Mouse (Mus musculus) left cerebral cortex, adult 2 months (tissue): ENCODE measurements at regions not wholly inside any gene's neighbourhood (a gene's known extent, or its start where the extent isn't known, plus 50 kb on each side); places are given as distances from the start of the nearest gene placed in this dataset.

ENCODE experiments used
- DNase-seq, 2 experiments: peaks; one replicate each; pipeline ENCODE4 v3.0.0; 2021 to 2022; ENCODE audit warnings: low spot score in 2 of 2, mixed read lengths in 1 of 2; ENCODE audit errors: extremely low spot score in 1 of 2
- H3K27ac ChIP-seq: fragments of 200-600 bp; 2 replicates; pipeline ENCODE4 v1.8.1; 2022
- H3K4me3 ChIP-seq: fragments of 200-600 bp; 2 replicates; pipeline ENCODE4 v1.8.1; 2022
- CTCF ChIP-seq: fragments of 200-600 bp; IDR thresholded peaks from 2 replicates; pipeline ENCODE4 v1.8.1; 2022; ENCODE audit warnings: antibody characterized with exemption, mild to moderate bottlenecking, moderate library complexity
- intact Hi-C: fragments of 180-260 bp; cut with DNase I; formaldehyde crosslinking; loops from one replicate; pipeline ENCODE4 v1.15.1; 2025

GRCm38 (mm10) chr7:40441128-40441527 is 457.0 kb upstream of the Vstm2b start:
- intact Hi-C loops = no loop called here
- H3K4me3 ChIP-seq = no peak overlapping the region
- H3K27ac ChIP-seq = no peak overlapping the region
- DNase-seq = no peak
- TF ChIP-seq CTCF = no peak

DNA sequence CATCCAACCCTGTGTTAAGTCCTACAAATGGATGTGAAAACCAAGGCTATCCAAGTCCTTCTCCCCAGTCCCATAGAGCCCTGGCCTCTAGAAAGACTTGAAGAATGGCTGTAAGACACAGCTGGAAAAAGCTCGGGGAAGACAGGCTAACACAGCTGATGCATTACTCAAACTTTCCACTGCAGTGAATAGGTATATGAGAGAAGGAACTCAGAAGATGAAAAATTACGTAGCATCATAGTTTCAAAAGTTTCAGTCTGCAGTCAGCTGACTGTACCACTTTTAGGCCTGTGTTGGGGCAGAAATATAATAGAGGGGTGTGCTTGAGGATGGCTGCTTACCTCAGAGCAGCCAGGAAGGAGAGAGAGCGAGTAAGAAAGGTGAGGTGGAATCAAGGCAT is 456.3 kb upstream of the Vstm2b start:
- DNase-seq = no peak
- intact Hi-C loops = no loop called here
- no peak overlapping the region for H3K4me3 ChIP-seq
- no peak overlapping the region for H3K27ac ChIP-seq
- no peak for TF ChIP-seq CTCF

DNA sequence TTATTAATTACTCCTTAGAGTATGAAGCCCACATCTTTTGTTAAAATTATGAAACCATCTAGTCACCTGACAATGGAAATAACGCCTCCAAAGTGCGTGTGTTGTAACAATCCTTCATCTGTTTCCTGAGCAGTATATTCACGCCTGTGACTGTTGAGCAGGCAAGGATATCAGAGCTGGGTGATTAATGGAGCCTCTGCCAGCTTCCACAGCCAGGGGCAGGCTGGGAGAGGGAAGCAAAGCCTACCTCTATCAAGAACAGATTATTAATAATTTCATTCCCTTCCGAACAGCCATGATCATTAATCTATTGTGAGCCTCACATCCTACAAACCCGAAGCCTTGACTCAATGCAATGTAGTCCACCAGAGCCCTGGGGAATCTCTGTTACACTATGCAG is 431.7 kb upstream of the Vstm2b start:
- Histone ChIP-seq H3K4me3 (no peak overlapping the region), H3K27ac (no peak overlapping the region)
- no peak for DNase-seq
- TF ChIP-seq CTCF = no peak
- intact Hi-C loops = no loop called here

- intact Hi-C loops = no loop called here
- TF ChIP-seq CTCF = no peak
- H3K4me3 ChIP-seq = no peak overlapping the region
- H3K27ac ChIP-seq = no peak overlapping the region
- DNase-seq = no peak
Observed at GRCm38 (mm10) chr7:40487256-40487655, 410.9 kb upstream of the Vstm2b start.

- DNase-seq = no peak
- intact Hi-C loops = no loop called here
- H3K27ac ChIP-seq = no peak overlapping the region
- no peak for TF ChIP-seq CTCF
- no peak overlapping the region for H3K4me3 ChIP-seq
Observed at GRCm38 (mm10) chr7:40522703-40523267, 375.3 kb upstream of the Vstm2b start.

GRCm38 (mm10) chr7:40536601-40537000 is 361.5 kb upstream of the Vstm2b start:
- no peak for TF ChIP-seq CTCF
- no peak overlapping the region for H3K4me3 ChIP-seq
- no peak for DNase-seq
- H3K27ac ChIP-seq = no peak overlapping the region
- intact Hi-C loops = no loop called here

GRCm38 (mm10) chr7:40537621-40538020 is 360.5 kb upstream of the Vstm2b start:
- TF ChIP-seq CTCF = no peak
- intact Hi-C loops = no loop called here
- no peak for DNase-seq
- Histone ChIP-seq H3K27ac (no peak overlapping the region), H3K4me3 (no peak overlapping the region)

DNA sequence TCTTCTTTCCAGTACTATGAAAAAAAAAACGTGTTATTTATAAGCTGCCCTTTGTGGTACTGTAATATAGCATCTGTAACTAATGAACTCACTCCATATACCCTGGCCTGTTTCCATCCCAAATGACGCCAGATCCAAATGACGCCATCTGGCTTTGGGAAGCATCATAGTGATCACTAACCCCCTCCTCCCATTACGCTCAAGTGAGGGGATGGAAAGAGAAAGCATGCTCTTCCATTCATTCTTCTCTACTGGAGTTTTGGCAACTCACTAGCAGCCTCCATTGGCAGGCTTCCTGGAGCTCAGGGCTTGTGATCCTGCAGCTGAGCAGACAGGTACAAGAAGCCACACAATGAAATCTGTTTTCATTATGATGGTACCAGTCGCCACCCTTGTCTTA is 358.3 kb upstream of the Vstm2b start:
- no peak for TF ChIP-seq CTCF
- DNase-seq = no peak
- intact Hi-C loops = no loop called here
- no peak overlapping the region for H3K4me3 ChIP-seq
- H3K27ac ChIP-seq = no peak overlapping the region

DNA sequence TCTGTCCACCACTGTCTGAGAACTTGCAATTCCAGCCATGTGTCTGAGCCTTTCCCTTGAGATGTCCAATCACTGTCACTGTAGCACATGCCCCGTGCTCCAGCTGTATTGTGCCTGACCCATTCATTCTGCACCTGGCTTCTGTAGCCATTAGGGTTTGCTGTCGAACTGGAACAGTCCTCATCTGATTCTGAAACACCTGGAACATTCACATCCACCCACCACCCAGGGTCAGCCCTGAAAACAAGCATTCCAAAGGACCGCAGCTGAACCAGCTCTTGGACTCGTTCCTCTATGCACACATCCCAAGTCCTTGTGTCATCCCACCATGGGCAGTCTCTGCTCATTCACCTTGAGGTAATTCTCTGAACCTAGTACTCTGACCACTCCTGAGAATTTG is 356.8 kb upstream of the Vstm2b start:
- no peak overlapping the region for H3K27ac ChIP-seq
- intact Hi-C loops = no loop called here
- no peak for TF ChIP-seq CTCF
- DNase-seq = no peak
- H3K4me3 ChIP-seq = no peak overlapping the region

DNA sequence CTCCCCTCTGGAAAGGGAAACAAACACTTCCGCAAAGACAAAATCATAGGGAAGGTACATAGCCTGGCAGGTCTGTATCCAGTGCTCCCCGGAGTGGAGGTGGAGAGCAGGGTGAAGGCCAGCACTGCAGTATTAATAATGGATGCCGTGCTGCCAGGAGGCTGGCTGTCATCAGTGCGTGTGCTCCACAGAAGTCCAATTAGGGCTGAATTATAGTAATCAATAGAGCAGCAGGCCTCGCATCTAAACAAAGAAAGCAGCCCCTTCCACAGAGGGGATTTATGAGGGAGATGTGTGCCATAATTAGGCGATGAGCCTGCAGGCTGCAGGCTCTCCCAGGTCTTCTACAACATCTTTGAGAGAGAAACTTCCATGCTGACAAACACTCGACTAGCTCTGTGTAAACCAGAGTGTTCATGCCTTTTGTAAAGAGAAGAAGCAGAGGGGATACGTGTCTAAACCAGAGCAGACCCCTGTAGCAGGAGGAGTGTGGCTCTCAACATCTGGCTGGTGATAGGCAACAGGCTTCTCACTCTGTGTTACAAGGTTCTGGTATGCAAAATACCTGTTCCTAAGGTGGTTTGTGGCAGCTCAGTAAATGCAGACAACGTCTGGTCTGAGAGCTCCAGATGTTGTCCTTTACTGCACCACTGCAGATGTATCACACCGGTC is 334.5 kb upstream of the Vstm2b start:
- no peak for DNase-seq
- intact Hi-C loops = no loop called here
- no peak for TF ChIP-seq CTCF
- H3K4me3 ChIP-seq = no peak overlapping the region
- no peak overlapping the region for H3K27ac ChIP-seq

- no peak for TF ChIP-seq CTCF
- intact Hi-C loops = no loop called here
- no peak overlapping the region for H3K4me3 ChIP-seq
- H3K27ac ChIP-seq = no peak overlapping the region
- DNase-seq = no peak
Observed at GRCm38 (mm10) chr7:40575971-40576370, 322.2 kb upstream of the Vstm2b start.

DNA sequence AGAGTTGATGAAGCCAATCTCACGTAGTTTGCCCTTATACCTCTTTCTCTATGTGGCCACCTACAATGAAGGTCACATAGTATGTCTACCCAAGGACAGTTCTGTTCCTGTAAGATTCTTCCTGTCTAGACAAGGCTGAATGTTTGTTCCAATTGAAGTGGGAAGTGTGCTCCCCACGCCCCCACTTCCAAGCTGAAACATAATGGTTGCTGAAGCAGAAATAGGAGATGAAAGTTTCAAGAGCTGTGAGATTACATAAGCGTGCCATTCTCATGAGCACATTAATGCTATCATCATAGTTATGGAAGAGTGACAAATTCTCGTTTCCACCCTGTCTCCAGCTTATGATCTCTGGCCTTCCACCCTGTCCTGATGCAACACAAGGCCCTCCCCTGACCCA is 320.8 kb upstream of the Vstm2b start:
- intact Hi-C loops = no loop called here
- no peak for DNase-seq
- H3K4me3 ChIP-seq = no peak overlapping the region
- no peak for TF ChIP-seq CTCF
- H3K27ac ChIP-seq = no peak overlapping the region

DNA sequence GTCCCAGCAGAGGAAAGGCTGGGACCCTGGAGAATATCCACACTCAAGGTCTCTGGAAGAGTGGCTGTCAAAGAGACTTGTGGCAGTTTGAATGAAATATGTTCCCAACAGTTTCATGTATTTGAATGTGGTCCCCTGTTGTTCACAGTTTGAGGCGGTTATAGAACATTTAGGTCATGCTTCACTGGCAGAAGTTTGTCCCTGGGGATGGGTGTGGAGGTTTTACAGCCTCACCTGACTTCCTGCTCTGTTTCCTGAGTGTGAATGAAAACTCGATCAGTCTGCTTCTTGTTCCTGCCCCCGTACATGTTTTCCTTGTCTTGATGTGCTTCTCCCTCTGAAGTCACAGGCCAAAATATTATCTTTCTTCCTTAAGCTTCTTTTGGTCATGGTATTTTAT is 277.4 kb upstream of the Vstm2b start:
- H3K27ac ChIP-seq = no peak overlapping the region
- intact Hi-C loops = no loop called here
- TF ChIP-seq CTCF = no peak
- no peak for DNase-seq
- H3K4me3 ChIP-seq = no peak overlapping the region
